Mouse (Mus musculus): ENCODE measurements around the gene Atmin.

DNA sequence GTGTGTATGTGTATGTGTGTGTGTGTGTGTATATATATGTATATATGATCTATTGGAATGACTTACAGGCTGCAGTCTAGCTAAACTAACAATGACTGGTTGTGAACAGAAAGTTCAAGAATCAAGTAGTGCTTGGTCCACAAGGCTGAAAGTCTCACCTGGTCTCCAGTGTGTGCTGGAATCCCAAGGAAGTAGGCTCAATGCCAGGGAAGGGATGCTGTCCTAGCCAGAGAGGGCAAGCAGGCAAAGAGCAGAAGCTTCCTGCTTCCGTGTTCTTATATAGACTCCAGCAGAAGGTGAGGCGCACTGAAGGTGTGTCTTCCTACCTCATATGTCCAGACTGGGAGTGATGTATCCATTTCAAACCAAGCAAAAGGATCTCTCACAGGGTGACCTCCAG, 8.6 kb downstream of the Atmin start:
- no peak for TF ChIP-seq CTCF (IDR thresholded peaks at IDR 0.05)
- no peak for TF ChIP-seq EP300 (IDR thresholded peaks at IDR 0.05)
